In the genomic region with DNA sequence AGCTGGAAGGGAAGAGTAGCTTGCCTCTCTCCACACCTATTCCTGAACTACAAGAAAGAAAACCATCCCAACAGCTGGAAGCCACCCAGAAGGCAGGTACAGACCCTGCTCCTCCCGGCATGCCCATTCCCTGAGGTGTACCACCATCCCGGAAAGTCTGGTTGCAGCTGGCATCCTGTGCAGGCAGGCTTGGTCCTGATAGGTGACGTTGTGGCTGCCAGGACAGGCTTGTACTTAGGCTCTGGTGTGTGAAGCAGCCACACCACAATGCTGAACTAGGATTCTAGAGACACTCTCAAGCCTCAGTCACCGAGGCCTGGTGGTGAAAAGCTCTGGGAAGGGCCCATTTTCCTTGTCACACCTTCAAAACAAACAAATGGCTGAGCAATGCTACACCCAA, we compare ENCODE assay signal across 24 mouse cellular contexts. TPM values are rescaled to one million over a fixed set of nuclear protein-coding genes. Genes with fewer than 3 reads are reported as not detected.
A peak's percentile ranks its signal among the peaks of the same experiment; 100 is the strongest.
DNase-seq lines count a peak whose midpoint lies in the region; ATAC-seq lines count a peak whose summit lies in the region.
"Had no signal": no experiment of that assay in that cellular context is flagged by ENCODE, and none has a peak within 500 bp of the region (broad histone marks: within the 10 kb centered on the region; RNA-seq: fewer than 3 reads in every experiment).

No protein-coding gene starts in this region.

- no peak overlapping the region for H3K4me2 ChIP-seq in kidney, embryonic 16.5 days (replicated peaks; ENCODE audit: low read depth, low read length)
- H3K4me2 ChIP-seq in kidney, embryonic 15.5 days = no peak overlapping the region
- H3K4me2 ChIP-seq in limb, embryonic 15.5 days = no peak overlapping the region
- H3K4me2 ChIP-seq in stomach, embryonic 16.5 days (ENCODE audit: low read depth, low read length) = no peak overlapping the region
- H3K4me2 ChIP-seq: embryonic facial prominence, embryonic 13.5 days; heart, embryonic 13.5 days; hindbrain, embryonic 12.5 days; hindbrain, embryonic 15.5 days had no signal

- no peak overlapping the region for H3K4me3 ChIP-seq in kidney, embryonic 16.5 days (ENCODE audit: low read length)
- H3K4me3 ChIP-seq in kidney, embryonic 15.5 days (replicated peaks) = no peak overlapping the region
- no peak overlapping the region for H3K4me3 ChIP-seq in limb, embryonic 15.5 days
- H3K4me3 ChIP-seq in stomach, embryonic 16.5 days (replicated peaks; ENCODE audit: low read length) = no peak overlapping the region
- H3K4me3 ChIP-seq: embryonic facial prominence, embryonic 13.5 days; forebrain, embryonic 10.5 days; gastrocnemius, adult 2 months; heart, embryonic 13.5 days; hindbrain, embryonic 12.5 days; hindbrain, embryonic 15.5 days had no signal

- no peaks in the 10 kb centered on the region for H3K27me3 ChIP-seq in kidney, embryonic 16.5 days (ENCODE audit: insufficient read depth, low read length)
- no peaks in the 10 kb centered on the region for H3K27me3 ChIP-seq in kidney, embryonic 15.5 days
- H3K27me3 ChIP-seq in limb, embryonic 15.5 days = no peaks in the 10 kb centered on the region
- no peaks in the 10 kb centered on the region for H3K27me3 ChIP-seq in stomach, embryonic 16.5 days (ENCODE audit: control insufficient read depth, insufficient read depth, low read length)
- H3K27me3 ChIP-seq: embryonic facial prominence, embryonic 13.5 days; heart, embryonic 13.5 days; hindbrain, embryonic 12.5 days; hindbrain, embryonic 15.5 days had no signal

- H3K9ac ChIP-seq in kidney, embryonic 16.5 days (replicated peaks; ENCODE audit: low read length) = no peak overlapping the region
- no peak overlapping the region for H3K9ac ChIP-seq in kidney, embryonic 15.5 days
- no peak overlapping the region for H3K9ac ChIP-seq in limb, embryonic 15.5 days
- H3K9ac ChIP-seq in stomach, embryonic 16.5 days (ENCODE audit: low read length) = no peak overlapping the region
- H3K9ac ChIP-seq: embryonic facial prominence, embryonic 13.5 days; forebrain, postnatal 0 days; heart, embryonic 13.5 days; hindbrain, embryonic 12.5 days; hindbrain, embryonic 15.5 days had no signal

- no peaks in the 10 kb centered on the region for H3K9me3 ChIP-seq in kidney, embryonic 16.5 days (ENCODE audit: low read length)
- no peaks in the 10 kb centered on the region for H3K9me3 ChIP-seq in kidney, embryonic 15.5 days (replicated peaks)
- H3K9me3 ChIP-seq in limb, embryonic 15.5 days = no peaks in the 10 kb centered on the region
- H3K9me3 ChIP-seq in stomach, embryonic 16.5 days (replicated peaks; ENCODE audit: control insufficient read depth, low read length) = no peaks in the 10 kb centered on the region
- H3K9me3 ChIP-seq: embryonic facial prominence, embryonic 13.5 days; forebrain, embryonic 10.5 days; heart, embryonic 13.5 days; hindbrain, embryonic 12.5 days; hindbrain, embryonic 15.5 days had no signal

- WGBS in kidney, embryonic 16.5 days = 35% methylated on average over 4 of the region's 4 CpGs
- 54% methylated on average over 4 of the region's 4 CpGs for WGBS in kidney, embryonic 15.5 days
- WGBS in limb, embryonic 15.5 days = 31% methylated on average over 4 of the region's 4 CpGs
- 54% methylated on average over 4 of the region's 4 CpGs for WGBS in stomach, embryonic 16.5 days

- H3K36me3 ChIP-seq in kidney, embryonic 16.5 days (ENCODE audit: insufficient read depth, low read length) = no peaks in the 10 kb centered on the region
- no peaks in the 10 kb centered on the region for H3K36me3 ChIP-seq in kidney, embryonic 15.5 days
- H3K36me3 ChIP-seq in limb, embryonic 15.5 days = no peaks in the 10 kb centered on the region
- H3K36me3 ChIP-seq in stomach, embryonic 16.5 days (ENCODE audit: control insufficient read depth, insufficient read depth, low read length) = no peaks in the 10 kb centered on the region
- H3K36me3 ChIP-seq: embryonic facial prominence, embryonic 13.5 days; forebrain, embryonic 10.5 days; heart, embryonic 13.5 days; hindbrain, embryonic 12.5 days; hindbrain, embryonic 15.5 days had no signal

- peaks cover 5% of the 10 kb centered on the region; the same call in 1 of the 2 replicates for H3K4me1 ChIP-seq in kidney, embryonic 16.5 days (ENCODE audit: insufficient read depth, low read length)
- H3K4me1 ChIP-seq in kidney, embryonic 15.5 days = peaks cover 7% of the 10 kb centered on the region
- peaks cover 5% of the 10 kb centered on the region; the same call in 1 of the 2 replicates for H3K4me1 ChIP-seq in limb, embryonic 15.5 days
- H3K4me1 ChIP-seq in stomach, embryonic 16.5 days (ENCODE audit: control insufficient read depth, insufficient read depth, low read length) = no peaks in the 10 kb centered on the region
- H3K4me1 ChIP-seq: forebrain, embryonic 10.5 days; hindbrain, embryonic 12.5 days; hindbrain, embryonic 15.5 days had no signal

- no peak for DNase-seq in layer of hippocampus, postnatal 36 days
- no peak for DNase-seq in adrenal gland, postnatal 25 days
- DNase-seq: adrenal gland, adult 8-10 months; adrenal gland, postnatal 36 days; cerebellum, adult 18-20 months; cerebellum, adult 9-10 months; cerebellum, postnatal 25 days; forebrain, postnatal 0 days; gastrocnemius, adult 2 months; gastrocnemius, postnatal 14 days had no signal

- no peak overlapping the region for H3K27ac ChIP-seq in kidney, embryonic 16.5 days (ENCODE audit: low read length)
- no peak overlapping the region for H3K27ac ChIP-seq in kidney, embryonic 15.5 days
- H3K27ac ChIP-seq in limb, embryonic 15.5 days = peak overlapping the region; percentile 11; the same call in 1 of the 2 replicates
- peak overlapping the region; percentile 72 for H3K27ac ChIP-seq in stomach, embryonic 16.5 days (ENCODE audit: low read length)
- H3K27ac ChIP-seq: embryonic facial prominence, embryonic 13.5 days; forebrain, embryonic 10.5 days; gastrocnemius, adult 2 months; heart, embryonic 13.5 days; hindbrain, embryonic 12.5 days; hindbrain, embryonic 15.5 days had no signal

- 0 out of 2 replicates have a peak, but pooled peaks have one; percentile 31 for ATAC-seq in kidney, embryonic 16.5 days (ENCODE audit: low FRiP score, low TSS enrichment)
- no peak for ATAC-seq in kidney, embryonic 15.5 days (replicated peaks; ENCODE audit: low FRiP score)
- no peak for ATAC-seq in limb, embryonic 15.5 days (ENCODE audit: insufficient number of reproducible peaks, low FRiP score, low TSS enrichment, low read depth)
- ATAC-seq in stomach, embryonic 16.5 days (ENCODE audit: insufficient read depth, low FRiP score) = peak; percentile 62; the same call in 1 of the 2 replicates
- ATAC-seq: activated CD4-positive, CD25-positive, alpha-beta regulatory T cell, adult 4 months; CD4-positive, CD25-positive, alpha-beta regulatory T cell, adult 4 months; forebrain, embryonic 14.5 days; forebrain, postnatal 0 days had no signal

RNA-seq across cellular contexts. Expression of gene Dsp, which starts 54.9 kb away (rescaled TPM):
- polyA plus RNA-seq in kidney, embryonic 16.5 days (2015; fragmentation: Nextera tagmentation; extraction: Ambion mirVana) = 5.3 TPM in 2 replicates
- polyA plus RNA-seq in kidney, embryonic 15.5 days (2015; fragmentation: Nextera tagmentation; extraction: Ambion mirVana) = 5.1 TPM in 2 replicates
- 59.1 and 65.0 TPM in 2 replicates for polyA plus RNA-seq in limb, embryonic 15.5 days (2015; fragmentation: Nextera tagmentation; extraction: Ambion mirVana)
- polyA plus RNA-seq in stomach, embryonic 16.5 days (2015; fragmentation: Nextera tagmentation; extraction: Ambion mirVana) = 36.4 and 45.1 TPM in 2 replicates
- total RNA-seq in layer of hippocampus, postnatal 36 days (2021) = 10 to 100 TPM; 11.1 to 17.5 TPM
- total RNA-seq in adrenal gland, postnatal 25 days (2021) = 1.3 and 1.6 TPM in 2 replicates
- total RNA-seq: MEL had no signal
- polyA plus RNA-seq: C2C12 had no signal

RNA-seq across cellular contexts. Expression of gene Cage1, which starts 59.3 kb away (rescaled TPM):
- polyA plus RNA-seq in kidney, embryonic 16.5 days (2015; fragmentation: Nextera tagmentation; extraction: Ambion mirVana) = 1.1 and 1.4 TPM in 2 replicates
- 1.1 and 1.4 TPM in 2 replicates for polyA plus RNA-seq in kidney, embryonic 15.5 days (2015; fragmentation: Nextera tagmentation; extraction: Ambion mirVana)
- 0.78 and 1.0 TPM in 2 replicates for polyA plus RNA-seq in limb, embryonic 15.5 days (2015; fragmentation: Nextera tagmentation; extraction: Ambion mirVana)
- 0.72 and 1.3 TPM in 2 replicates for polyA plus RNA-seq in stomach, embryonic 16.5 days (2015; fragmentation: Nextera tagmentation; extraction: Ambion mirVana)
- 1 to 10 TPM; 4.8 to 5.2 TPM for total RNA-seq in layer of hippocampus, postnatal 36 days (2021)
- total RNA-seq in adrenal gland, postnatal 25 days (2021) = 2.8 and 6.7 TPM in 2 replicates

RNA-seq across cellular contexts. Expression of gene Riok1, which starts 59.4 kb away (rescaled TPM):
- 49.3 and 54.0 TPM in 2 replicates for polyA plus RNA-seq in kidney, embryonic 16.5 days (2015; fragmentation: Nextera tagmentation; extraction: Ambion mirVana)
- 54.7 and 59.9 TPM in 2 replicates for polyA plus RNA-seq in kidney, embryonic 15.5 days (2015; fragmentation: Nextera tagmentation; extraction: Ambion mirVana)
- 50.8 and 52.0 TPM in 2 replicates for polyA plus RNA-seq in limb, embryonic 15.5 days (2015; fragmentation: Nextera tagmentation; extraction: Ambion mirVana)
- polyA plus RNA-seq in stomach, embryonic 16.5 days (2015; fragmentation: Nextera tagmentation; extraction: Ambion mirVana) = 43.9 and 45.6 TPM in 2 replicates
- total RNA-seq in layer of hippocampus, postnatal 36 days (2021) = 10 to 100 TPM; 24.4 to 31.5 TPM
- total RNA-seq in adrenal gland, postnatal 25 days (2021) = 38.9 and 43.3 TPM in 2 replicates

Comparison
In these comparisons a context has a peak if more than half of its experiments do, and no peak if none do; other contexts are left out.
1. ATAC-seq: peak in kidney, embryonic 16.5 days (single experiment) and stomach, embryonic 16.5 days (single experiment); none in kidney, embryonic 15.5 days (single experiment) and limb, embryonic 15.5 days (single experiment).
2. H3K27ac ChIP-seq: peak in limb, embryonic 15.5 days (single experiment) and stomach, embryonic 16.5 days (single experiment); none in kidney, embryonic 16.5 days (single experiment) and kidney, embryonic 15.5 days (single experiment).